9 mouse cellular contexts compared by ENCODE assay signal in genomic region chr19:25340630-25341620, GRCm38 (mm10).
DNase-seq lines count a peak whose midpoint lies in the region; ATAC-seq lines count a peak whose summit lies in the region.
"Had no signal": no experiment of that assay in that cellular context is flagged by ENCODE, and none has a peak within 500 bp of the region (broad histone marks: within the 10 kb centered on the region; RNA-seq: fewer than 3 reads in every experiment).

No protein-coding gene starts in this region.

- no peaks in the 10 kb centered on the region for H3K4me1 ChIP-seq in limb, embryonic 11.5 days (ENCODE audit: control insufficient read depth, insufficient read depth, low read length)

- WGBS in limb, embryonic 11.5 days: 49% methylated on average over 11 of the region's 11 CpGs

- intact Hi-C loops in heart, postnatal 10 days (cut with DNase I): loop anchor here (1.0 to 5.0 kb wide), 3 partner anchors 104 to 286 kb away; no protein-coding TSS in a partner anchor

- DNase-seq in right cerebral cortex, postnatal 10 days (ENCODE audit: low spot score in 2 of 2): peak; percentile 51 to 52
- no peak for DNase-seq in right cerebral cortex, postnatal 25 days
- DNase-seq in embryo, embryonic 11 days: peak; percentile 85
- DNase-seq in heart, postnatal 10 days: peak; percentile 60 to 74
- peak; percentile 59 for DNase-seq in limb, embryonic 11.5 days (ENCODE audit: low spot score)
- peak; percentile 37 for DNase-seq in naive thymus-derived CD4-positive, alpha-beta T cell, adult 2 months (ENCODE audit: low read depth)

- H3K27me3 ChIP-seq in limb, embryonic 11.5 days (ENCODE audit: control insufficient read depth, insufficient read depth, low read length): no peaks in the 10 kb centered on the region
- H3K27me3 ChIP-seq: embryonic facial prominence, embryonic 15.5 days had no signal

- H3K4me2 ChIP-seq in limb, embryonic 11.5 days (ENCODE audit: low read depth, severe bottlenecking): no peak overlapping the region
- H3K4me2 ChIP-seq: embryonic facial prominence, embryonic 15.5 days had no signal

- H3K27ac ChIP-seq in limb, embryonic 11.5 days (replicated peaks; ENCODE audit: low read depth, low read length): no peak overlapping the region

- no peak for ATAC-seq in limb, embryonic 11.5 days (ENCODE audit: insufficient number of reproducible peaks, low FRiP score, low TSS enrichment, low read depth)
- no peak for ATAC-seq in activated CD4-positive, CD25-positive, alpha-beta regulatory T cell, adult 4 months

- H3K9me3 ChIP-seq in limb, embryonic 11.5 days (ENCODE audit: control insufficient read depth, low read length): no peaks in the 10 kb centered on the region
- H3K9me3 ChIP-seq: embryonic facial prominence, embryonic 15.5 days; megakaryocyte, embryonic 14.5 days had no signal

- no peak overlapping the region for H3K4me3 ChIP-seq in limb, embryonic 11.5 days (ENCODE audit: low read depth, low read length)
- H3K4me3 ChIP-seq: embryonic facial prominence, embryonic 15.5 days; megakaryocyte, embryonic 14.5 days had no signal

- H3K36me3 ChIP-seq in limb, embryonic 11.5 days (ENCODE audit: control insufficient read depth, insufficient read depth, low read length): no peaks in the 10 kb centered on the region
- H3K36me3 ChIP-seq: embryonic facial prominence, embryonic 15.5 days had no signal

- no peak overlapping the region for H3K9ac ChIP-seq in limb, embryonic 11.5 days (ENCODE audit: low read length)
- H3K9ac ChIP-seq: embryonic facial prominence, embryonic 15.5 days had no signal
